Mouse (Mus musculus) right cerebral cortex, adult 2 months (tissue): Measurements from ENCODE around the gene Hes3.

Experiments used
- DNase-seq, 2 experiments: peaks; one replicate each; pipeline ENCODE4 v3.0.0; 2021 to 2022; ENCODE audit warnings: low spot score in 2 of 2

Hes3 gene

GRCm38 (mm10) chr4:152253183-152253759 is 38.2 kb downstream of the Hes3 start:
- DNase-seq = no peak

- no peak for DNase-seq
Observed at GRCm38 (mm10) chr4:152250615-152251014, 40.8 kb downstream of the Hes3 start.

GRCm38 (mm10) chr4:152247195-152247594 is 44.3 kb downstream of the Hes3 start:
- no peak for DNase-seq

GRCm38 (mm10) chr4:152246011-152246410 is 45.5 kb downstream of the Hes3 start:
- DNase-seq = peak; percentile 75 to 81

GRCm38 (mm10) chr4:152244545-152245522 is 46.6 kb downstream of the Hes3 start:
- DNase-seq = no peak

GRCm38 (mm10) chr4:152243969-152244368 is 47.5 kb downstream of the Hes3 start:
- DNase-seq = no peak

- no peak for DNase-seq
Observed at GRCm38 (mm10) chr4:152243241-152243891, 48.1 kb downstream of the Hes3 start.

GRCm38 (mm10) chr4:152239974-152240373 is 51.5 kb downstream of the Hes3 start:
- no peak for DNase-seq
